Mouse (Mus musculus) heart, adult 2 months (tissue): ENCODE measurements around the gene Itga4.

Source experiments
- CTCF ChIP-seq: fragments of 200-600 bp; IDR thresholded peaks from 2 replicates; pipeline ENCODE4 v1.8.1; 2022; ENCODE audit warnings: antibody characterized with exemption, mild to moderate bottlenecking, moderate library complexity
- EP300 ChIP-seq: fragments of 200-500 bp; IDR thresholded peaks from 2 replicates; pipeline ENCODE4 v1.6.1; 2011; ENCODE audit warnings: low read depth, low read length, control low read depth; ENCODE audit not compliant: insufficient read depth
- POLR2A ChIP-seq: fragments of 200-500 bp; IDR thresholded peaks from 2 replicates; pipeline ENCODE4 v1.6.1; 2011; ENCODE audit warnings: mild to moderate bottlenecking, low read depth, low read length, control low read depth; ENCODE audit not compliant: insufficient read depth

GRCm38 (mm10) chr2:79328079-79328478 lies 72.9 kb downstream of the Itga4 start:
- TF ChIP-seq CTCF: no peak
- no peak for TF ChIP-seq POLR2A
- no peak for TF ChIP-seq EP300
